Mouse (Mus musculus) myocyte (in vitro differentiated cells): Measurements from ENCODE around the gene Samd4b.

Experiments
- CEBPB ChIP-seq: IDR thresholded peaks from 2 replicates; pipeline ENCODE4 v1.6.1; 2011; ENCODE audit warnings: mild to moderate bottlenecking, moderate library complexity; ENCODE audit not compliant: poor library complexity, insufficient read depth, severe bottlenecking
- MAX ChIP-seq: IDR thresholded peaks from one replicate; pipeline ENCODE4 v1.6.1; 2011; ENCODE audit warnings: low read depth, mild to moderate bottlenecking, control low read depth
- POLR2A ChIP-seq: IDR thresholded peaks from one replicate; pipeline ENCODE4 v1.6.1; 2011; ENCODE audit warnings: low read depth, mild to moderate bottlenecking, control low read depth, moderate library complexity; ENCODE audit not compliant: insufficient read length
- TCF12 ChIP-seq: IDR thresholded peaks from one replicate; pipeline ENCODE4 v1.6.1; 2011; ENCODE audit warnings: mild to moderate bottlenecking, control low read depth; ENCODE audit not compliant: poor library complexity, insufficient read depth, severe bottlenecking

DNA sequence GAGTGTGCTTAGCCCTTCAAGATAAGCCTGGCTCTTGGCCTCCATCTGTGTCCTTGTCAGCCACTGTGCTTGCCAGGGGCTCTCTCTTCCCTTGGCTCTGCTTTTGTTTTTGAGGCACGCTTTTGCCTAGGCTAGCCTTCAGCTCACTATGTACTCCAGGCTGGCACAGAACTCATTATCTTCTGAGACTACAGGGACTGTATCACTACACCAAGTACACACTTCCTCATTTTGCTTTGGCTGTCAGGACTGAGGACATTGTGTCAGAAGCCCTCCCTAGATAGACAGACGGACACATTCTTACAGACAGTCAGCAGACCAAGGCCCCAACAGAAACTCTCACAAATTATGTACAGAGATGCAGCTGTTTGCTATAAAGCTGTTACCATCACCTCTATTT, 135.2 kb downstream of the Samd4b start:
- no peak for TF ChIP-seq MAX
- no peak for TF ChIP-seq TCF12
- TF ChIP-seq CEBPB = no peak
- no peak for TF ChIP-seq POLR2A
